Mouse (Mus musculus): Measurements from ENCODE around the gene Grip1. TPM values are rescaled to one million over a fixed set of nuclear protein-coding genes. Genes with fewer than 3 reads are reported as not detected.

Gene Grip1
- polyA plus RNA-seq, 1 experiment from 2014 or later, result 2.2 TPM

- POLR2A ChIA-PET, result interaction anchor here (0.6 kb wide), 1 partner anchor 76 kb away, joined by 3 read pairs; no protein-coding TSS in a partner anchor
- in situ Hi-C loops (cut with MboI; ENCODE audit: low pct_unique_long_range_greater_than_20kb), result no loop called here
These were observed 252.7 kb downstream of the Grip1 start for GRCm38 (mm10) chr10:119706281-119706680.

GRCm38 (mm10) chr10:119706983-119707382 is 253.4 kb downstream of the Grip1 start:
- in situ Hi-C loops (cut with MboI; ENCODE audit: low pct_unique_long_range_greater_than_20kb), result no loop called here
- no peak for TF ChIP-seq CTCF (IDR thresholded peaks at IDR 0.05)
- no peak for ATAC-seq
- no peak for DNase-seq (ENCODE audit: low read depth, low spot score)
- POLR2A ChIA-PET, result no interaction called here
- H3K27me3 ChIP-seq, result no peaks in the 10 kb centered on the region
- CTCF ChIA-PET, result no interaction called here

More at GRCm38 (mm10) chr10:119706281-119706680, 252.7 kb downstream of the Grip1 start:
- CTCF ChIA-PET, result no interaction called here
- H3K27me3 ChIP-seq, result no peaks in the 10 kb centered on the region
- no peak for ATAC-seq
- no peak for DNase-seq (ENCODE audit: low read depth, low spot score)
- TF ChIP-seq CTCF (IDR thresholded peaks at IDR 0.05), result no peak

- CTCF ChIA-PET, result no interaction called here
- in situ Hi-C loops (cut with MboI; ENCODE audit: low pct_unique_long_range_greater_than_20kb), result no loop called here
- ATAC-seq (no peak), DNase-seq (ENCODE audit: low read depth, low spot score) (no peak)
- no peak for TF ChIP-seq CTCF (IDR thresholded peaks at IDR 0.05)
- H3K27me3 ChIP-seq, result no peaks in the 10 kb centered on the region
- POLR2A ChIA-PET, result no interaction called here
These were observed 268.3 kb downstream of the Grip1 start for GRCm38 (mm10) chr10:119721887-119722286.

GRCm38 (mm10) chr10:119722471-119722870 is 268.8 kb downstream of the Grip1 start:
- in situ Hi-C loops (cut with MboI; ENCODE audit: low pct_unique_long_range_greater_than_20kb), result no loop called here
- no peak for ATAC-seq
- no peak for TF ChIP-seq CTCF (IDR thresholded peaks at IDR 0.05)
- CTCF ChIA-PET, result no interaction called here
- DNase-seq (ENCODE audit: low read depth, low spot score), result no peak
- POLR2A ChIA-PET, result no interaction called here
- H3K27me3 ChIP-seq, result no peaks in the 10 kb centered on the region

GRCm38 (mm10) chr10:119723671-119724070 is 270.0 kb downstream of the Grip1 start:
- ChIA-PET POLR2A (no interaction called here), CTCF (no interaction called here)
- ATAC-seq (no peak), DNase-seq (ENCODE audit: low read depth, low spot score) (no peak)
- TF ChIP-seq CTCF (IDR thresholded peaks at IDR 0.05), result no peak
- H3K27me3 ChIP-seq, result no peaks in the 10 kb centered on the region
- in situ Hi-C loops (cut with MboI; ENCODE audit: low pct_unique_long_range_greater_than_20kb), result no loop called here

- ATAC-seq (no peak), DNase-seq (ENCODE audit: low read depth, low spot score) (no peak)
- in situ Hi-C loops (cut with MboI; ENCODE audit: low pct_unique_long_range_greater_than_20kb), result no loop called here
- CTCF ChIA-PET, result interaction anchor here (0.9 kb wide), 1 partner anchor 10 kb away, joined by 3 read pairs; no protein-coding TSS in a partner anchor
- no peaks in the 10 kb centered on the region for H3K27me3 ChIP-seq
- TF ChIP-seq CTCF (IDR thresholded peaks at IDR 0.05), result no peak
- POLR2A ChIA-PET, result no interaction called here
These were observed 271.7 kb downstream of the Grip1 start for GRCm38 (mm10) chr10:119725363-119725762.

GRCm38 (mm10) chr10:119725966-119726365 is 272.3 kb downstream of the Grip1 start:
- ATAC-seq (no peak), DNase-seq (ENCODE audit: low read depth, low spot score) (no peak)
- no peaks in the 10 kb centered on the region for H3K27me3 ChIP-seq
- in situ Hi-C loops (cut with MboI; ENCODE audit: low pct_unique_long_range_greater_than_20kb), result no loop called here
- no peak for TF ChIP-seq CTCF (IDR thresholded peaks at IDR 0.05)
- POLR2A ChIA-PET, result no interaction called here
- CTCF ChIA-PET, result interaction anchor here (0.9 kb wide), 1 partner anchor 9 kb away, joined by 3 read pairs; no protein-coding TSS in a partner anchor

- POLR2A ChIA-PET, result interaction anchor here (0.6 kb wide), 1 partner anchor 240 kb away, joined by 3 read pairs; no protein-coding TSS in a partner anchor
- no peak for DNase-seq (ENCODE audit: low read depth, low spot score)
- no peak for ATAC-seq
- in situ Hi-C loops (cut with MboI; ENCODE audit: low pct_unique_long_range_greater_than_20kb), result no loop called here
- no peaks in the 10 kb centered on the region for H3K27me3 ChIP-seq
- CTCF ChIA-PET, result interaction anchor here (2.1 kb wide), 1 partner anchor 11 kb away, joined by 7 read pairs; no protein-coding TSS in a partner anchor
- TF ChIP-seq CTCF (IDR thresholded peaks at IDR 0.05), result no peak
These were observed 273.3 kb downstream of the Grip1 start for GRCm38 (mm10) chr10:119726921-119727320.

GRCm38 (mm10) chr10:119730206-119730605 is 276.6 kb downstream of the Grip1 start:
- in situ Hi-C loops (cut with MboI; ENCODE audit: low pct_unique_long_range_greater_than_20kb), result no loop called here
- no peak for ATAC-seq
- ChIA-PET POLR2A (no interaction called here), CTCF (no interaction called here)
- DNase-seq (ENCODE audit: low read depth, low spot score), result no peak
- no peaks in the 10 kb centered on the region for H3K27me3 ChIP-seq
- no peak for TF ChIP-seq CTCF (IDR thresholded peaks at IDR 0.05)

- CTCF ChIA-PET, result interaction anchor here (1.1 kb wide), 1 partner anchor 10 kb away, joined by 3 read pairs; no protein-coding TSS in a partner anchor
- no peaks in the 10 kb centered on the region for H3K27me3 ChIP-seq
- DNase-seq (ENCODE audit: low read depth, low spot score) (peak; percentile 37), ATAC-seq (peak; percentile 60)
- no peak for TF ChIP-seq CTCF (IDR thresholded peaks at IDR 0.05)
- in situ Hi-C loops (cut with MboI; ENCODE audit: low pct_unique_long_range_greater_than_20kb), result no loop called here
- POLR2A ChIA-PET, result no interaction called here
These were observed 281.7 kb downstream of the Grip1 start for GRCm38 (mm10) chr10:119735011-119735992.

- ATAC-seq (no peak), DNase-seq (ENCODE audit: low read depth, low spot score) (no peak)
- ChIA-PET POLR2A (no interaction called here), CTCF (interaction anchor here (1.3 kb wide), 1 partner anchor 26 kb away, joined by 3 read pairs; no protein-coding TSS in a partner anchor)
- in situ Hi-C loops (cut with MboI; ENCODE audit: low pct_unique_long_range_greater_than_20kb), result no loop called here
- TF ChIP-seq CTCF (IDR thresholded peaks at IDR 0.05), result no peak
- no peaks in the 10 kb centered on the region for H3K27me3 ChIP-seq
These were observed 285.8 kb downstream of the Grip1 start for GRCm38 (mm10) chr10:119739466-119739865.
